Mouse (Mus musculus) heart, postnatal 0 days (tissue): ENCODE results near the gene Olfr557. TPM values are rescaled to one million over a fixed set of nuclear protein-coding genes. Genes with fewer than 3 reads are reported as not detected.

Experiments used
- ATAC-seq: fragments of 200-750 bp; cut with Nextera tagmentation; 2 replicates; pipeline ENCODE4 v1.8.0; 2017; ENCODE audit warnings: low read depth, moderate number of reproducible peaks, moderate library complexity; ENCODE audit not compliant: insufficient read depth
- DNase-seq: peaks from one replicate; pipeline ENCODE4 v3.0.0-alpha.2; 2016; ENCODE audit warnings: low spot score
- H3K27ac ChIP-seq: fragments of 300-500 bp; sonication (generic); 2 replicates; pipeline ENCODE4 v1.5.1; 2014; ENCODE audit warnings: low read depth, mild to moderate bottlenecking
- H3K27me3 ChIP-seq: fragments of 300-500 bp; sonication (generic); 2 replicates; pipeline ENCODE4 v1.6.1; 2014; ENCODE audit warnings: low read length, mixed read lengths; ENCODE audit not compliant: control insufficient read depth, insufficient read depth
- H3K36me3 ChIP-seq: fragments of 300-500 bp; sonication (generic); replicated peaks from 2 replicates; pipeline ENCODE4 v1.6.1; 2014; ENCODE audit warnings: low read length, mixed read lengths; ENCODE audit not compliant: control insufficient read depth, insufficient read depth
- H3K4me1 ChIP-seq: fragments of 300-500 bp; sonication (generic); 2 replicates; pipeline ENCODE4 v1.6.1; 2014; ENCODE audit warnings: antibody characterized with exemption; ENCODE audit not compliant: control insufficient read depth, insufficient read depth
- H3K4me2 ChIP-seq: fragments of 300-500 bp; sonication (generic); 2 replicates; pipeline ENCODE4 v1.6.1; 2014; ENCODE audit warnings: low read depth, mild to moderate bottlenecking, low read length, moderate library complexity
- H3K4me3 ChIP-seq: fragments of 300-500 bp; sonication (generic); 2 replicates; pipeline ENCODE4 v1.5.1; 2014; ENCODE audit warnings: low read depth, low read length
- H3K9ac ChIP-seq: fragments of 300-500 bp; sonication (generic); replicated peaks from 2 replicates; pipeline ENCODE4 v1.6.1; 2014; ENCODE audit warnings: low read depth, low read length, mixed read lengths
- H3K9me3 ChIP-seq: fragments of 300-500 bp; sonication (generic); replicated peaks from 2 replicates; pipeline ENCODE4 v1.6.1; 2016; ENCODE audit warnings: low read length; ENCODE audit not compliant: control insufficient read depth
- CTCF ChIP-seq: IDR thresholded peaks from 2 replicates; pipeline ENCODE4 v1.5.1; 2016; ENCODE audit warnings: antibody characterized with exemption, control low read depth, low read depth
- EP300 ChIP-seq: IDR thresholded peaks from 2 replicates; pipeline ENCODE4 v1.6.1; 2016; ENCODE audit warnings: antibody characterized with exemption, low read depth
- WGBS: fragments of 180-500 bp; shearing (Covaris S2); extraction: QIAGEN DNeasy Blood & Tissue Kit; methylation state at CpG from one replicate; pipeline ENCODE4 v1.1.7; 2014; 5-methylcytosine and 5-hydroxymethylcytosine counted together
- polyA plus RNA-seq: library from polyadenylated mRNA; unstranded; fragments of >200 nt; fragmentation: Nextera tagmentation; extraction: Ambion mirVana; gene quantifications from 2 replicates; pipeline ENCODE4 v1.2.1, GENCODE M21; 2015
- total RNA-seq: library from RNA; depleted of rRNA; stranded (reverse); fragments of >200 nt; gene quantifications from 2 replicates; pipeline ENCODE4 v1.2.3, GENCODE M21; 2014; ENCODE audit warnings: low replicate concordance

The Olfr557 gene
- total and polyA plus RNA-seq, 2 experiments from 2014 or later = not detected

DNA sequence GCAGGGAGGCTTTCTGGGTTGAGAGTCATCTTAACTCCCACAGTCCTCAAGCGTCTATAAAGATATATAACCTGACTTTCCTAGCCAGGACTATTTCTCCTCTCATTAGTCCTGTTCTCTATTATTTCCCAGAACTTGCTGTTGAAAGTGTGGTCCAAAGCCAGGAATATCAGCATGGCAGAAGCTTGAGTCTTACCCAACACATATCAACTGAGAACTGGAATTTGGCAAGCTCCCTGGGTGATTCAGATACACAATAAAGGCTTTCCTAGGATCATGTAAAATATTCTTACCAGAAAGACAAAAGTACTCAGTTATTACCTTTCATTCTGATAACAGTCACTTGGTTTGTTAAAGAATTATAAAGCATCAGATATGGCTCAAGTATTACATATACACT, 13.8 kb upstream of the Olfr557 start:
- Histone ChIP-seq H3K4me1 (no peaks in the 10 kb centered on the region), H3K4me2 (no peak overlapping the region), H3K36me3 (peaks cover 27% of the 10 kb centered on the region), H3K4me3 (no peak overlapping the region), H3K9me3 (no peaks in the 10 kb centered on the region), H3K9ac (no peak overlapping the region), H3K27ac (no peak overlapping the region), H3K27me3 (no peaks in the 10 kb centered on the region)
- no peak; the same call in 1 of the 2 replicates for ATAC-seq
- WGBS = 74% methylated on average over 1 of the region's 1 CpGs
- DNase-seq = no peak
- TF ChIP-seq CTCF (no peak), EP300 (no peak)

DNA sequence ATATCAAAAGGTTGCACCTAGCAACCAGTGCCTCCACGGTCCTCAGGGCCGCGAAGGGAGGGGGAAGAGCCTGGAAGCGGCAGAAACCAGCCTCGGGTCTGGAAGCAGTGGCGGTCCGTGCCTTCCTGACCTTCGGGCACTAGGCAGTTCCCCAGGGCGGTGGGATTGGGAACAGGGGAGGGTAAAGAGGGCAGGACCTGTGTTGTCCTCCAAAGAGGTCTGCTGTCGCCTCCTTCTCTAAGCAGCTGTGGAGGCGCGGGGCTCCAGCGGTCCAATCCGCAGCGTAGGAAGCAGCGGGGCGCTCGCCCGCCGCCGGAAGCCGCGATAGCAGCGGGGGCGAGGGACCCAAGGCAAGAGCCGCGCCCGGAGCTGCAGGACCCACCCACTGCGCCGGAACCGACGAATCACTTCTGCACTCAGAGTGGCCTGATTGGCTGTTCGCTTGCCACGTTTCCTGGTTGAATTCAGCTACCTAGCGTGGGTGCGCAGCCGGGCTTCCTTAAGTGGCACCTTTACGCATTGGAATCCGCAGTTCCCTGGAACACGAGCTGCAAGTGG, 8.7 kb upstream of the Olfr557 start, which contains the start of gene Trim68:
Gene Trim68, minus strand, starts transcription at position 384 of the 558 bp plus-strand sequence.
- no peak for TF ChIP-seq EP300
- no peak for TF ChIP-seq CTCF
- under 1% methylated on average over 39 of the region's 40 CpGs for WGBS
- H3K9ac ChIP-seq = peak within 1 kb of the TSS; percentile 70
- ATAC-seq = peak; percentile 100
- peaks cover 11% of the 10 kb centered on the region; the same call in 1 of the 2 replicates for H3K36me3 ChIP-seq
- no peaks in the 10 kb centered on the region for H3K27me3 ChIP-seq
- H3K4me2 ChIP-seq = peak within 1 kb of the TSS; percentile 74
- H3K27ac ChIP-seq = peak within 1 kb of the TSS; percentile 83
- H3K4me1 ChIP-seq = peaks cover 4% of the 10 kb centered on the region; the same call in 1 of the 2 replicates
- H3K4me3 ChIP-seq = peak within 1 kb of the TSS; percentile 69
- DNase-seq = peak; percentile 93
- H3K9me3 ChIP-seq = no peaks in the 10 kb centered on the region

DNA sequence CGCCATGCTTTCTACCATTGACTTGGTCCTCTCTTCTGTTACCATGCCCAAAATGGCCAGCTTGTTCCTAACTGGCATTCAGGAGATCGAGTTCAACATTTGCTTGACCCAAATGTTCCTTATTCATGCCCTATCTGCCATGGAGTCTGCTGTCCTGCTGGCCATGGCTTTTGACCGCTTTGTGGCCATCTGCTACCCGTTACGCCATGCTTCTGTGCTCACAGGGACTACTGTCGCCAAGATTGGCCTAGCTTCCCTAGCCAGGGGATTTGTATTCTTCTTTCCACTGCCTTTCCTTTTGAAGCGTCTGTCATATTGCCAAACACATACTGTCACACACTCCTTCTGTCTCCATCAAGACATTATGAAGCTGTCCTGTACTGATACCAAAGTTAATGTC, 2.8 kb downstream of the Olfr557 start:
- no peak overlapping the region for H3K4me3 ChIP-seq
- H3K9me3 ChIP-seq = no peaks in the 10 kb centered on the region
- no peaks in the 10 kb centered on the region for H3K27me3 ChIP-seq
- DNase-seq (no peak), ATAC-seq (no peak)
- WGBS = 78% methylated on average over 7 of the region's 7 CpGs
- H3K4me1 ChIP-seq = no peaks in the 10 kb centered on the region
- no peak overlapping the region for H3K27ac ChIP-seq
- no peak for TF ChIP-seq CTCF
- TF ChIP-seq EP300 = no peak
- H3K36me3 ChIP-seq = no peaks in the 10 kb centered on the region
- H3K4me2 ChIP-seq = no peak overlapping the region
- no peak overlapping the region for H3K9ac ChIP-seq

GRCm38 (mm10) chr7:102701915-102702314, 6.2 kb downstream of the Olfr557 start, which contains the start of gene Olfr558:
TSS of gene Olfr558 (plus strand) at chr7:102702215.
- Histone ChIP-seq H3K27me3 (no peaks in the 10 kb centered on the region), H3K27ac (no peak within 1 kb of the TSS), H3K36me3 (no peaks in the 10 kb centered on the region), H3K9ac (no peak within 1 kb of the TSS), H3K4me3 (no peak within 1 kb of the TSS), H3K4me2 (no peak within 1 kb of the TSS), H3K4me1 (no peaks in the 10 kb centered on the region), H3K9me3 (no peaks in the 10 kb centered on the region)
- ATAC-seq = no peak
- DNase-seq = no peak
- TF ChIP-seq CTCF (no peak), EP300 (no peak)

DNA sequence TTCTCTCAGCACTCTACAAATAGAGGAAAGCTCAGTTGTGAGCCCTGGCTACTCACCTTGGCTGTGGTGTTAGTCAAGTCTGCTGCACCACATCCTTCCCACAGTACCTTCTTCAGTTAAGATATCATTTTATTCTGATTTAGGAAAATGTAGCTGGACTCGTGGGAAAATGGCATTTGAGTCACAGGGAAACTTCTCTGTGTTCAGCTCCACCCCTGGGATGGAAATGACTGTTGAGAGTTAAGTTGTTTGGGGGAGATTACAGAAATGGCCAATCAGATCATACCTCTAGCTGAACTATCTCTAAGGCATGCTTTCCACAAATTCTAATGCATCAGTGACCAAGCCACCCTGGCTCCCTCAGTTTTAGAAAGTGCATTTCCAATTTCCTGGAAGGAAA, 23.3 kb downstream of the Olfr557 start, which contains the start of gene Olfr33:
Gene Olfr33, minus strand, starts transcription at position 101 of the 400 bp plus-strand sequence.
- DNase-seq = no peak
- WGBS = 24% methylated on average over 1 of the region's 1 CpGs
- Histone ChIP-seq H3K4me1 (no peaks in the 10 kb centered on the region), H3K9me3 (0 out of 2 replicates have a peak, but pooled peaks cover 4% of the 10 kb centered on the region), H3K9ac (no peak within 1 kb of the TSS), H3K4me2 (no peak within 1 kb of the TSS), H3K36me3 (no peaks in the 10 kb centered on the region), H3K27ac (no peak within 1 kb of the TSS), H3K27me3 (no peaks in the 10 kb centered on the region), H3K4me3 (no peak within 1 kb of the TSS)
- ATAC-seq = no peak
- TF ChIP-seq EP300 (no peak), CTCF (no peak)

GRCm38 (mm10) chr7:102727391-102727790, 31.7 kb downstream of the Olfr557 start, which contains the start of gene Olfr559:
TSS of gene Olfr559 (minus strand) at chr7:102727491.
- Histone ChIP-seq H3K9ac (no peak within 1 kb of the TSS), H3K4me3 (no peak within 1 kb of the TSS), H3K9me3 (no peaks in the 10 kb centered on the region), H3K36me3 (no peaks in the 10 kb centered on the region), H3K27ac (no peak within 1 kb of the TSS), H3K27me3 (no peaks in the 10 kb centered on the region), H3K4me2 (no peak within 1 kb of the TSS), H3K4me1 (no peaks in the 10 kb centered on the region)
- ATAC-seq (no peak), DNase-seq (no peak)
- TF ChIP-seq CTCF (no peak), EP300 (no peak)
